Mouse (Mus musculus) liver (tissue): ENCODE results near the gene Supt16.
A peak's percentile ranks its signal among the peaks of the same experiment; 100 is the strongest.

Source experiments
- DNase-seq: peaks from one replicate; pipeline ENCODE4 v3.0.0-alpha.2; 2020; ENCODE audit warnings: mixed read lengths

Supt16 gene

DNA sequence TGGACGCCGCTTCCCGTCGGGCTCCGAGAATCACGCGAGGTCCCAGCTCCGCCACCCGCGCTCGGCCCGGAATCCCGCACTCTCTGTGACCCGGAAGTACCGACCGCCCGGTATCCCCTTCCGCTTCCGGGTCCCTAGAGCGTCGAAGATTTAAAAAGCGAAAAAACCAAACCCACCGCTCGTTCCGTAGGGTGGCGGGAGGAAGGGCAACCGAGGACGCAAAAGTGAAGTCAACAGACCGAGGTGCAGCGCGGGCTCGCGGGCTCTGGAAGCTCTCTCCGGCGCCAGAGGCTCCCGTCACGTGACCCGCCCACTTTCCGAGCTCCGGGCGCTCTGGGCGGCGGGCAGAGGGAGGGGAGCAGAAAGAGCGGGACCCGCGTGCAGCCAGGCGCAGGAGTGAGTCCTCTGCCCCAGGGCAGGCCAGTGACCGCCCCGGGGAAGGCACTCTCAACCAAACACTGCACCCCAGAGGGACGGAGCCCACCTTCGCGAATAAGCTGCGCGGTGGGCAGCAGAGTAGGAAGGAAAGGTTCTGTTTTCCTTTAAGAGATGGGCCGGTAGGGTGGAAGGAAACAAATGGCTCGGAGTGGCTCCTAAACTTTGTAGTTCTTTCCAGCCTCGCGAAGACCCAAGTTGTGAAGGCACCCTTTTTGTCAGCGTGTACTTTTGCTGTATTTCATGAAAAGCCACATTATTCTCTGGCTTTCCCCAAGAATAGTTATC lies at the start of gene Supt16:
TSS of gene Supt16 (minus strand) at position 261 of the 723 bp plus-strand sequence.
- DNase-seq = peak; percentile 86

DNA sequence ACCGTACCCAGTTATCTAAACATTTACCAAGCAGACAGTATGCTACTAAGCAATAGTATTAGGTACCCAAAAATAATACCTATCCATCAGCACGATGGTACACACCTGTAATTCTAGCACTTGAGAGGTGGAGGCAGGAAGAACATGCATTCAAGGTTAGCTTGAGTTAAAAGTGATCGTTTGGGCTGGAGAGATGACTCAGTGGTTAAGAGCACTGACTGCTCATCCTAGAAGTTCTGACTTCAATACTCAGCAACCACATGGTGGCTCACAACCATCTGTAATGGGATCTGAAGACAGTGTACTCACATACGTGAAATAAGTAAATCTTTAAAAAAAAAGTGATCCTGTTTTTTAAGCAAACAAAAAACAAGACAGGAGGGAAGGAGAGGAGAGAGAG lies 48.9 kb upstream of the Supt16 start:
- no peak for DNase-seq

DNA sequence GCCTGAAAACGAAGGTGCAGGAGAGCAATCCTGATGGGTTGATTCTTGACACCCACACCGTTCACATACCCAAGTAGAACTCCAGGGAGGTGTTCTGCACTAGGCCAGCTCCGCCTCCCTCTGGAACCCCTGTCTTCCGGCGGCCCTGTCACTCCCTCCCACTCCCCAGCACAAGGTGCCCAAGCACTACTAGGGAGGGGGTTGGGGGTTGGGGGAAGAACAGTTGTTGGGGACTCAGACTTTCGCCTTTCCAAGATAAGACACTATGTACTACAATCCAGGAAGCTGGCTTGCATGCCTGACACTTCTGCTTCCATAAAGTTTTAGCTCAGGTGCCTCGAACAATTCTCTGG lies 47.5 kb upstream of the Supt16 start:
- DNase-seq = no peak

DNA sequence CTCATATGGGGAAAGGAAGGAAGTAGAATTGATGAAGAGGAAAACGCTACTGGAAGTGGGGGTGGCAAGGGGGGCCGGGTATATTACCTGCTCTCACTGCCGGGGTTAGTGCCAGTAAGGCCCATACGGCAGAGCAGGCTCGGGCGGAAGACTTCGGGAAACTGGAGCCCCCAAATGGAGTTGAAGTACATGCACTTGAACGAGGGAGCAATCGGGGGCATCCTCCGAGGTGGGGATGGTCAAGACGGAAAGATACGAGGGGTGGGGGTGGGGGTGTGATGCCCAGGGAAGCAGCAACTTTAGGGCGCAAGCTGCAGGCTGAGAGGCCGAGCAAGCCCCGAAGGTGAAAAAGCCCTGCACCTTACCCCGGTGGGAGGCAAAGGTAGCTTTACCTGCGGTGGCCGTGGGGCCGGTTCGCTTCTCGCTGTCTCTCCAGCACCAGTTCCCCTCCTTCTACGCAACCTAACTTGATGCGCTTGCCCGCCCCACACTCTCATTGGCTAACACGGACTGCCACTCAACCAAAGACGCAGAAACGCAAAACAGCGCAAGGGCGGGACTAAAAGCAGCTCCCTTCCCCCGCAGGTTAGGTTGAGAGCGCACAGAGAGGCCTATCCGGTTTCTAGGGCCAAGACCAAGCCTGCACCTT lies 46.9 kb upstream of the Supt16 start:
- DNase-seq = peak; percentile 98

DNA sequence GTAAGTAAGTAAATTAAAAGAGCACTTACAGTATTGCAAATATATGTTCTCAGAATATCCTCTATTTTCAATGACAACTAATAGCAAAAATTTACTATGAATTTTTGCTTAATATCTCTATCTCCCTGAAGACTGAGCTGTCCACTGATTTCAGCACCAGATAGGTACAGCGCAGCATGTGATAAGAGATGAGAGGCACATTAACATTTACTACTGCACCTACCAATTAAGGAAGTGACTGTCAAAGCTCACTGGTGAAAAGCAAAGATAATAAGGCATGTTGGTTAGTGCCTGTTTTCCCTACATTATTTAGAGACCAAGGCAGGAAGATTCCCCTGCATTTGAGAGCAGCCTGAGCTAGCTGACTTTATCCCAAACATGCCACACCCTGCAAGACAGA lies 39.0 kb upstream of the Supt16 start:
- no peak for DNase-seq

DNA sequence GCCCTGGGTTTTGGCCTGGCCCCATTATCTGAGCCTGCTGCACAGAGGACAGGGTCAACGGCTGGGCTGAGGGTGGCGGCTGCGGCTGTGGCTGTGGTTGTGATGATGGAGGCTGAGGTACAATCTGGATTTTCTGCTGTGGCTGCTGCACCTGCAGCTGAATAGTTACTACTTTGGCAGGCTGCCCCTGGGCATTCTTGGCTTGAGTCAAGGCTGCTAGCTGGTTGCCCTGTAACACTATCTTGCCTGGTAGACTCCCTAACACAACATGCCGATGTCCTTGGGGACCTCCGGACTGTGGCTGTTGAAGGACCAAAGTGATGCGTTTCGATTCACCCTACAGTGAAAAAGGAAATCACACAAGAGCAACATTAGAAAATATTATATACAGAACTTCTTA lies 37.9 kb upstream of the Supt16 start:
- DNase-seq = no peak

DNA sequence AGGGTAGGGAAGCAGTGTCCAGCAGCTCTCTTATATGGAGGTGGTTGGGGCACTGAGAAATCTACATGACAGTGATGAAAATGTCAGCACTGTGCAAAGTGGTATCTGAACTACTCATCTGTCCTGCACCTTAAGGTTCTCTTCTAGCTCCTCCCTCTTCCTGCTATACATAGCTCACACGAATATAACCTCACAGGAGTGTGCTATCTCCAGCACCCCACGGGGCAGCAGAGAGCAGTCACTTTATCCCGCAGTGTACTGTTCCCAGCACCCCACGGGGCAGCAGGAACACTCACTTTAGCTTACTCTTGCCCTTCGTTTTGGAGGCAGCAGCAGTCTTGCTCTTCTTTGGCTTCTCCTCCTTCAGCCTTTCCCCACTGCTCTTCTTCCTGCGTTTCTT lies 35.0 kb upstream of the Supt16 start:
- no peak for DNase-seq

DNA sequence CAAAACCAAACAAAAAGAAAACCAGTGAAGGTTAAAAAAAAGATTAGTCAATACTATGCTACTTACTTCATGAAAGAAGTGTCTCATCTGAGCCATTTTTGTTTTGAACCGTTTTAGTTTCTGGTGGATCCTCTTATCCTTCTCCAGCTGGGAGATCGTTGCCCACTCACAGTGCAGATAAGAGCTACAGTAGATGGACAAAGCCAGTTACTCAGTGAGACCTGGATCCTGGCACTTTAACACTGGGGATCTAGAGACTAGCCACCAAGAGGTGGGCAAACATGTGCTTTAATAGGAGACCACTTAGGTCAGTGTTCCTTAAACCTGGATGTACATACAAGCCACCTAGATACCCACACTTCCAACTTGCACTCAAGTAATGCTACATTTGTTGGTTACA lies 28.8 kb upstream of the Supt16 start:
- no peak for DNase-seq

DNA sequence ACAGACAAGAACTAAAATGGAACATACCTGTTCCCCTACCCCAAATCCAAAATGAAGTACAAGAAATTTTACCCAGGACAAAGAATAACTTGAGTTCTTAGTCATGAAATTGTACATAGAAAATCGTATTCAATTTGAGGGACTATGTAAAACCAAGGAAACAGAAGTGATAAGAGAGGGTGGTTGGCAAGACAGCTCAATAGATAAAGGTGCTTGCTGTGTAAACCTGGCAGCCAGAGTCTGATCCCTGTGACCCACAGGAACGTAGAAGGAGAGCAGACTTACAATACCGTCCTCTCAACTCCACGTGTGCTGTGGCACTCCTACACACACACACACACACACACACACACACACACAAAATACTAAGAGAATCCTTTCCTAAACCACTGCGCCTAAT lies 20.0 kb upstream of the Supt16 start:
- no peak for DNase-seq

DNA sequence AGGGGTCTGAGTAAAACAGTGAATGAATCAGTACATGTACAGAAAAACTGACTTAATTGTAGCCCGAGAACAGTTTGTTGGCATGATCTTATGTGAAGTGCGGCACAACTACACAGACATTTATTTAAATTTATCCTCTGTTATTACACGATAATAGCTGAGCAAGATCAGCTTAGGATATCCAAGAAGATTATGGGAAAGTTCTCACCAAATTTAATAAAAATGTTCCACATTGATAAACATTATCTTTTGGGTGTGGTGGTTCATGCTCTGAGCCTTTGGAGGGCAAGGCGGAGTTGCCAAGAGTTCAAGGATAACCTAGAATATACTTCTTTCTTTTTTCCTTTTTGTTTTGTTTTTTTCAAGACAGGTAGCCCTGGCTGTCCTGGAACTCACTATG lies 2.2 kb upstream of the Supt16 start:
- peak; percentile 36 for DNase-seq

DNA sequence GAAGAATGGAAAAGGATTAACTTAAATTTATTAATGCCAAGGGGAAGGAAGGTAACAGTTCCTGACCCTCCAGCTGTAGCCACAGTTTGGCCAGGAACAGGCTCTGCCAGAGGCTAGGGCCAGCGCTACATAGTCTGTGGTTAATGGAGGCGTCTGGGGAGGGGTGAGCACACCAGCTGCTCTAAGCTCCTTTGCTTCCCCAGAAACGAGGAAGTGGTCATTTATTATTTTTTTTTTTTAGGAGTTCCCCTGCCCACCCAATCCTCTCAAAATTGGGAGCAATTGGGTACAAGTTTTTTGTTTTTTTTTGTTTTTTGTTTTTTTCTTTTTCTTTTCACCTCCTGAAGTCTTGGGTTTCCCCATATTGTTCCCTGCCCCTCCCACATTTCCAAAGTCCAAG lies 925 bp upstream of the Supt16 start:
- peak; percentile 48 for DNase-seq

DNA sequence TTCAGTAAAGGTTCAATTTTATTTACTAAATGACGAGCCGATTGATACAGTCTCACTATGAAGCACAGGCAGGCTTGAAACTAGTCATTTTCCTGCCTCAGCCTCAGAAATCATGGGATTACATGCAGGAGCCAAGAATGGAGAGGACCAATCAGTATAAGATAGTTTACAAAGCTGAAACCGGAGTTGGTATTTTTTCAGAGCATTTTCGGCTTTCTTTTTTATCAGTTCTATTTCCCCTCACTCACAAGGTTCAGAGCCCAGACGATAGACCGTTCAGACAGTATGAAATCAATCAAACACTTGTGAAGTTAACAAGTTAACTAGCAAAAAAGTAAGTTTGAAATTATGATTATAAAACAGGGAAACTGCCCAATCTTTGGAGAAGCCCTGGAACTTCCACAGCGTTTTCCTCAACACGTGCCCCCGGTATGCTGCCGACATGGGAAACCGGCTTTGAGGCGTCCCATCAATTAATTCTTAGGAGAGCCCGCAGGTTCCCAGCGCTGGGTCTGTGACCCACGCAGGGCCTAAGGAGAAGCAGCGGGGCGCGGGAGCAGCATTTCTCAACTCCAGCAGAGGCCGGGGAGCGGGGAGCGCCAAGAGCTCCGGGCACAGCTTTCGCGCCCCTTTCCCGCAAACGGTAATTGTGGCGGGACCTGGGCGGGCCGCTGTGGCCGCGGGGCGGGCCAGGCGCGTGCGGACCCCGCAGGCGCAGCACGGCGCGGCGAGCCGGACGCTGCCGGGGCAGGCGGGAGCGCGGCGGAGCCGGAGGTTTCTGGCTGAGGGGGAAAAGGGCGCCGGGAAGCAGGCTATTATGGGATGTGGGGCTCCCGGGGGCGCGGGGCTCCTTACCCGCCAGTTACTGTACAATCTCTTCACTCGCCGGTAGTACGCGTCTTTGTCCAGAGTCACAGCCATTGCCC lies 723 bp downstream of the Supt16 start:
- no peak for DNase-seq

DNA sequence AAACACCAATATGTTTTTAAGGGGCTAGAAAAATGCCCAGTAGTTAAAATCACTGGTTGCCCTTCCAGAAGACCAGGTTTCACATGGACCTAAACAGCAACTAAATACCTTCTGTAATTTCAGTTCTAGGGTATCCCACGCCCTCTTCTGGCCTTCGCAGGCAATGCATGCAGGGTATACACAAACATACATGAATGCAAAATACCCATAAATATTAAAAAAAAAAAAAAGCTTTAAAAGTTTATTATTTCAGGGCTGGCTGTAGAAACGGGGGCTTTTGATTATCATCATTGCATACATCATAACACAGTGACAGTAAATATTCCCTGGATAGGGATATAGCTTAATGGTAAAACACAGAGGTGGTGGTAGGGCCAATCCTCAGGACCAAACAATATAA lies 1.5 kb downstream of the Supt16 start:
- DNase-seq = peak; percentile 80

DNA sequence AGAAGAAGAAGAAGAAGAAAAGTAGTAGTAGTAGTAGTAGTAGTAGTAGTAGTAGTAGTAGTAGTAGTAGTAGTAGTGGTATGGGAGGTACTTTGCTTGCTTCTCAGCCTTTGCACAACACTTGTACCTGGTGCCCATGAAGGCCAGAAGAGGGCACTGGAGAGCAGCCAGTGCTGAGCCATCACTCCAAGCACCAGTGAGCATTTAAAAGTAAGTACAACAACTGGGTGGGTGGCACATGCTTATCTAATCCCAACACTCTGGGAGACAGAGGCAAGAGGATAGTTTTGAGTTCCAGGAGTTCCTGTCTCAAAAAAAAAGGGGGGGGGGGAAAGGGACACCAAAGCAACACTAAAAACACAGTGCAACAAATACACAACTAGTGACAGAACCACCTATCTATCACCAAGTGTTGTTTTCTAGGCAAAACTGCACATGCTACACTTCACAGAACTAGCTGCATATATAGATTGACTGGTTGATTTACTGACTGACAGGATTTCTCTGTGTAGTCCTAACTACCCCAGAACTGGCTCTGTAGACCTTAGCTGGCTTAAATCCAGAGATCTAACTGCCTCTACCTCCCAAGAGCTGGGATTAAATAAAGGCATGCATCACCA lies 6.4 kb downstream of the Supt16 start:
- DNase-seq = peak; percentile 78

DNA sequence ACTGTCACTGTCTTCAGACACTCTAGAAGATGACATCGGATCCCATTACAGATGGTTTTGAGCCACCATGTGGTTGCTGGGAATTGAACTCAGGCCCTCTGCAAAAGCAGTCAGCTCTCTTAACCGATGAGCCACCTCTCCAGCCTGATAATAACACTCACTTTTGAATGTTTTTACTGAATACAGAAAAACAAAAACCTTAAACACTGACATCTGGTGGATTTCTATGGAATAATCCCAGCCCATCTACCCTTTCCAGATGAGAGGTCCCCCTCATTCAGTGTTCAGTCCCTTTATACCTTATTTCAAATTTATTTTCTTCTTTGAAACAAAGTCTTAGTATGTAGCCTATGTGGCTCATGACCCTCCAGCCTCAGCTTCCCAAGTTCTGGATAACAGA lies 7.7 kb downstream of the Supt16 start:
- DNase-seq = no peak

DNA sequence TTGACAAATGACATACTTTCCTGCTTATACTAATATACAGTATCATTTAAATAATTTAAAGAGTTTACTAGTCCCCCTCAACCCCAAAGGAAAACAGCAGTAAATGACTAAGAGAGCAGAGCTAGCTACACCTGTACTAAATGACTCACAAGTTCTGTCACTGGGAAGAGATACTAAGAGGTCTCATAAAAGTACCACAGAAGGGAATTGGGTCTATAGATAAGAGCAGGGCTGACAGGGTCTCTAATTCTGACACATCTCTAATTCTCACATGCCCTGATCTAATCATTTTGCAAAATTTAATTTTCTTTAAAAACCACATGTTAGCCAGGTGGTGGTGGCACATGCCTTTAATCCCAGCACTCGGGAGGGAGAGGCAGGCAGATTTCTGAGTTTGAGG lies 8.4 kb downstream of the Supt16 start:
- no peak for DNase-seq

DNA sequence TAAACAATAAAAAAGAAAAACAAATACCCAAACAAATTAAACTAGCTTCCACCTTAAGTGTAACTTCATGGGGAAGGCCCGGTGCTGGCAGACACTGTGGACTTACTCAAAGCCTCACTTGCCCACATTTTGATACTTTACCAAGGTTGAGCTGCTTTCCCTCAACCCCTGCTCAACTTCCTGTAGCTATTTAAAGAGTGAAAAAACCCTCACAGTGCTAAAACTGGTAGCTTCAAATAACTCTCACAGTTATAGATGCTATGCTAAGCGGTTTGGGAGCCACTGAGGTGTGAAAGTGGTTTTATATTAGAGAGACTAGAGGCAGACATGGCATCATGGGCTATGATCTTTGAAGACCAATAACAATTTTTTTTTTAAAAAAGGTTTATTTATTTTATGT lies 30.6 kb downstream of the Supt16 start:
- no peak for DNase-seq

DNA sequence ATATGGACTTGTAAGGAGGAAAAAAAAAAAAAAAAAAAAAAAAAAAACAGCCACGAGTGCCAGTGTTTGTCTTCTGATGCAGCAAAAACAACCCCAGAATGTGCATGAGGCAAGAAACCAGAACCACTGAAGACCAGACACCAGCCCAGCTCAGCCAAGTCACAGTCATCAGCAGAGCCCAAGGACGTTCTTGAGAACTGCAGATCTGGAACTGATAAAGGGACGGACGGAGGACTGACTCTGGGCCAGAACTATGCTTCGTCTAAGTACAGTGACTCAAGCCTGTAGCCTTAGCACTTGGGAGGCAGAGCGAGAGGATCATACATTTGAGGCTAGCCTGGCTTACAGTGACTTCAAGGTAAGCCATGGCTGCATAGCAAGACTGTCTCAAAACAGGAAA lies 36.3 kb downstream of the Supt16 start:
- DNase-seq = no peak

DNA sequence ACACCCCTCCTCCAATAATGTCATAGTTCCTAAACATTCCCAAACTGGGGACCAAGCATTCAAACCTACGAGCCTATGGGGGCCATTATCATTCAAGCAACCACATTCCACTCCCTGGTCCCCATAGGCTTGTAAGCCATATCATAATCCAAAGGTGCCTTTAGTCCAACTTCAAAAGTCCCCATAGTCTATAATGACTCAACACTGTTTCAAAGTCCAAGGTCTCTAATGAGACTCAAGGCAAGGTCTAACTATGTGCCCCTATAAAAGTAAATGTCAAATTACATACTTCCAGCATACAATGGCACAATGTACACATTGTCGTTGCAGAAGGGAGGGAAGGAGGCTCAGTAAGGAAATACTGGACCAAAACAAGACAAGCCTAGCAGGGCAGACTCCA lies 42.2 kb downstream of the Supt16 start:
- DNase-seq = no peak

DNA sequence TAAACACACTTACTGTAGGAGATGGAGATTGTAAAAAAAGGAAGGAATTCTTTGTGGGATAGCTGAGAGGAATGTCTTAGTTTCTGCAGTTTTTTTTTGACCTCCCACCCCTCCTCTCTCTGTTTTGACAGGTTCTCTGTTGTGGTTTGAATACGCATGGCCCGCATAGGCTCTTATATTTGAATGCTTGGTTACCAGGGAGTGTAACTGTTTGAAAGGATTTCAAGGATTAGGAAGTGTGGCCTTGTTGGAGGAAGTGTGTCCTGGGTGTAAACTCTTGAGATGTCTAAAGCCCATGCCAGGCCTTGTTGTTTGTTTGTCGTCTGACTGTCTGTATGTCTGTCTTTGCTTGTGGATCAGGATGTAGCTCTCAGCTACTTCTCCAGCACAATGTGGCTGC lies 44.6 kb downstream of the Supt16 start:
- no peak for DNase-seq

DNA sequence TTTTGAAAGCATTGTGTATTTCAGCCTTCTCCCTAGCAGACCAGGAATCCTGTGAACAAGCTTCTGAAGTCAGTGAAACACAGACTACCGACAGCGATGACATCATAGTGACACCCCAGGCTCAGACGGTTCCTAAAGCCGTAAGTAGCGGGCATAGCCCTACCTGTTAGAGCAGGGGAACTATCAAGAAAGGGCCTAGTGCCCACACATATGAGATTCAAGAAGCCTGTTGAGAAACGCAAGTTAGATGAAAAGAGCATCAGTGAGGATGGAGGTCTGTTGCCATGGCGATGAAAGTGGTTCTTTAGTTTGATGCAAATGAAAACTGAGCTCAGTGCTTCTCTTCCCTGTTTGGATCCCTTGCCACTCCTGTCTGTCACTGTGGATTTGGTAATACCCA lies 45.0 kb downstream of the Supt16 start:
- no peak for DNase-seq

DNA sequence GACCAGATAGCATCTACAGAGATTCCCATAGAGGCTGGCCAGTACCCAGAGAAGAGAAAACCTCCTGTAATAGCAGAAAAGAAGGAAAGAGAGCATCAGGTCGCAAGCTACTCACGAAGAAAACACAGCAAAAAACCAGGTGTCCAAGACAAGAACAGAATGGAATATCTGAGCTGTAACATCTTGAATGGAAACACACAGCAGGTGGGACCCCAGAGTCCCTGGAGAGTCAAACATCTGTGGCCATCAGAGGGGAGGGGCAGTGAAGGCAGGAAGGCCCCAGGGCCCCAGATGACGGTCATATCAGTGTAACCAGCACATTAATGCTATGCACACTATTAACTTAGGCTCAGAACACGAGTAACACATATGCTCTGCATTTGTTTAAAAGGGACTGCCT lies 47.3 kb downstream of the Supt16 start:
- no peak for DNase-seq

DNA sequence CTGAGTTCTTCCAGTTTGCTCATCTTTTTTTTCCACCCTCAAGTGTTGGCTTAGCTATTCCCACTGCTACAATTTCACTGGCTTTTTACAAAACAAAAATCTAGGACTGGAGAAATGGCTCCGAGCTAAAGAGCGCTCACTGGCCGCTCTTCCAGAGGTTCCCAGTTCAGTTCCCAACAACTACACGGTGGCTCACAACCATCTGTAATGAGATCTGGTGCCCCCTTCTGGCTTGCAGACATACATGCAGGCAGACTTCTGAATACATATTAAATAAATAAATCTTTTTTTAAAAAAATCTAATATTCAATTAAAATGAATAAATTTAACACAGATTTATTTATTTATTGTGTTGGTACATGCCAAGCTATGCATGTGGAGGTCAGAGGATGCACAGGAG lies 50.7 kb downstream of the Supt16 start:
- DNase-seq = no peak

DNA sequence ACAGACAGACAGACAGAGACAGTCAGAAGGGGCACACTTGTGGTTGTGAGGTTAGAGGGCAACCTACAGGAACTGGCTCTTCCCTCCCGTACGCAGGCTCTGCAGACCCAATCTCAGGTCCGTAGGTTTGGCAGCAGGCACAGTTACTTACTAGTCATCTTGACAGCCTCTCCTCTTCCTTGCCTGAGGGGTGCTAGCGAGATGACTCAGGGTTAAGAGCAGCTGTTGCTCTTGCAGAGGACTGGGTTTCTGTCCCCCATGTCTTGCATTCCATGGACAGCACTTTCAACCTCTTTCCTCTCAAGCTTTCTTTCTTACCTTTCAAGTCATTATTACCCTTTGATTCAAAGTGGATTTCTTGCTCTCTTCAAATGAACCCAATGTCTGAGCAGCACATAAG lies 53.1 kb downstream of the Supt16 start:
- no peak for DNase-seq
